Mouse (Mus musculus) gastrocnemius, postnatal 4 days (tissue): ENCODE data around the gene Txndc2. TPM values are rescaled to one million over a fixed set of nuclear protein-coding genes. Genes with fewer than 3 reads are reported as not detected.
"Not testable (repeated sequence)": the region's sequence is repeated elsewhere in the genome, so short reads cannot be mapped to it uniquely, and the experiment has no call there.

Experiments used
- DNase-seq, 2 experiments: peaks; one replicate each; pipeline ENCODE4 v3.0.0; 2021 to 2022; ENCODE audit warnings: low spot score in 2 of 2, mixed read lengths in 2 of 2
- total RNA-seq, 2 experiments: library from RNA; stranded (reverse); gene quantifications; 2 replicates each; pipeline ENCODE4 v1.2.3; 2021

Txndc2 gene
- total RNA-seq, 2 experiments from 2014 or later = 0.23 to 0.29 TPM

GRCm38 (mm10) chr17:65656731-65657130 is 14.8 kb upstream of the Txndc2 start:
- DNase-seq = no peak

GRCm38 (mm10) chr17:65656076-65656475 is 14.1 kb upstream of the Txndc2 start:
- no peak for DNase-seq

DNA sequence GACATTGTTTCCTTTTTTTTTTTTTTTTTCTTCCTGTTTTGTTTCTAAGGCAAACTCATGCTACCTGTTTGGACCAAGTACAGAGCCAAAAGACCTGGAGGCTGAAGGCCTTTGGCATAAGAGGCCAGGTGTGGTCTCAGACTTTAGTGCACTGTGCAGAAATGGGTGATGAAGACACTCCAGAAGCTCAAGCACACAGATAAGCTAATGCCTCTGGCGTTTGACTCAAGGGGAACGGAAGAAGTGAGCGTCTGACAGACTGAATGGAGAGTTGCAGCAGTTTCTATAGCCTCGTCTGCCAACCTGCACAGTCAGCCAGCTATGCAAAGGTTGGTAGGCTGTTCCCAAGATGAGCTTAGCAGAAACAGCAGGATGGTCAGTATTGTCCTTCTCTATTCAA is 13.6 kb upstream of the Txndc2 start:
- no peak for DNase-seq

DNA sequence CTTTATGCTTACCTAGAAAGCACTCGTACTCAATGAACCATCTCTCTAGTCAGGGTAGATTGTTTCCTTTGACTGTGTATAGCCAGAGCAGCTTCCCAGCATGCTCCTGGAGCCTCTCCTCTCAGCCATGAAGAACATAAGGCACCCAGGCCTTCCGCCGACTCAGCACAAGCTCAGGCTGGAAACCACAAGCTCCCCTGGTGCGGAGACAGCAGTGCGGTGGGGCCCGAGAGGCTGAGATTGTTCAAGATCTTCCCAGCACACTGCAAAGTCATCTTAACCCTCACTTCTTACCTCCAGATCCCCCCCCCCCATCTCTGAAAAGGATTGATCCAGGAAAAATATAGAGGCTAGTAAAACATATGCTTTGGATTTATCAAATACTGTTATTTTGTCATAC is 8.6 kb upstream of the Txndc2 start:
- no peak for DNase-seq

- DNase-seq = no peak
Observed at GRCm38 (mm10) chr17:65649175-65649493, 7.2 kb upstream of the Txndc2 start.

DNA sequence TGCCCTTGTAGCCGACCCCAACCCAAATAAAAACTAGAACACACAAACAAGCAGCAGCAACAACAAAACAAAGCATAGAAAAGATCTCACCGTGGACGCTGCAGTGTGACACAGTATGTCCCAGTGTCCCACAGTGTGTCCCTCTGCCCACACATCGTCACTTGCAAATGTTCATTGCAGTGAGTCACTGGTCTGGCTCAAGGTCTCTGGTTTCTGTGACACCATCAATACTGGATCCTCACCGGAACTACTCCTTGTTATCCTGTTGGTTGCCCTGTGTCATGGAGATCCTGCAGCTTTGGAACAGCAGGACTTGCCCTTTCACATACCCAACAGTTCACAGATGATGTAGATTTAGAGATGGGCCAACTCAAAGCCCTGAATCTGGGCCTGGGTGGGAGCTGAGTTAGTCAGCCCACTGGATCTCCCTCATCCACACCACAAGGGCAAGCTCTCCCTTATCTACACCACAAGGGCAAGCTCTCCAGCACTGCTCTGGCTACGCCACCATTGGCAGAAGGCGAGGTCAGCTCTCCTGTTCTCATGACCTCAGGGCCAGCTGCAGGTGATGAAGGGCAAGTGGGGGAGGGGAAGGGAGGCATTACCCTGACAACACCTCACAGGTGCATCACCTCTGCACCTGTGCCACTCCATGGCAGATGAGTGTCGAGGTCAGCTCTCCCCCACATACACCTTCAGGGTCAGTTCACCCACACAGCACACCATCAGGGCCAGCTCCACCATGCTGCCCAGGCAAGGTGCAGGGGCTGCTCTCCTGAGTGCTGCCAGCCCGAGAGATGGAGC is 6.6 kb upstream of the Txndc2 start:
- DNase-seq = no peak

GRCm38 (mm10) chr17:65647961-65648360 is 6.0 kb upstream of the Txndc2 start:
- no peak for DNase-seq

GRCm38 (mm10) chr17:65647226-65647625 is 5.3 kb upstream of the Txndc2 start:
- no peak for DNase-seq

GRCm38 (mm10) chr17:65643579-65643978 is 1.6 kb upstream of the Txndc2 start:
- no peak for DNase-seq

DNA sequence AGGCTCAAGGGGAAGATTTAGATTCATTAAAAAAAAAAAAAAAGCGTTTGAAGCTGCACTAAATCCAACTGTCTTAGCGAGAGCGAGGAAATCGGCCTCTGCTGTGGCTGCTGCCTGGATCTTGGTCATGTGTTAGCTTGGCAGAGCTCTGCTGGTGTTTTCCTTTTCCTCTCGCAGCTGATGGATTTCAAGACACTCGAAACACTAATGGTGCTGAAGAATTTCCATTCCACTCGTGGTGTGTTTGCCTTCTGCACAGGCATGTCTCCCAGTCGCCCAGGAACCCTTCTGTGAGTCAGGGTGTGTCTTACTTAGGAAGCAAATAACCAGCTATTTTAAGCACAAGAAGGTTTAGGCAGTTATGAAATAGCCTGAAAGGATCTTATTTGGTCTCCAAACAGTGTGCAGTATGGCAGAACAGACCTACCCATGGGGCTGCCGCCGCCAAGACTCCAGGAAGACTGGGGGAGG is 1.1 kb upstream of the Txndc2 start:
- DNase-seq = peak in 1 of 2 experiments; percentile 16

DNA sequence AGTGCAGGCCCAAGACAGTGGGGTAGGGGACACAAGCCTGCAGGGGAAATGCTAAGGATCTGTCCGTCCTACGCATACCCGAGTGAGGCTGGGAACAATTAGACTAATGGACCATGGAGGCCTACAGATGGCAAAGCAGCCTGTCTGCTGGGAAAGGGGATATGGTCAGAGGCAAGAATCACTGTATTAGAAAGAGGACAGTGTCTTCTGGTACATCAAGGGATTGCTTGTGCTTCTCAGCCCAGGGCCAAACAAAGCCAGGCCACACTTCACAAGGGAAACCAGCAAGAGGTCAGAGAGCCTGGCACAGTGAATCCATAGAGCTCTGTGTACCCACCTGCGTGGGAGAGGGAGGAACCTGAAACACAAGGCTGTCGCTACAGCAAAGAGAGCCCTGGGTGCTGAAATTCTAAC is 617 bp upstream of the Txndc2 start:
- no peak for DNase-seq

DNA sequence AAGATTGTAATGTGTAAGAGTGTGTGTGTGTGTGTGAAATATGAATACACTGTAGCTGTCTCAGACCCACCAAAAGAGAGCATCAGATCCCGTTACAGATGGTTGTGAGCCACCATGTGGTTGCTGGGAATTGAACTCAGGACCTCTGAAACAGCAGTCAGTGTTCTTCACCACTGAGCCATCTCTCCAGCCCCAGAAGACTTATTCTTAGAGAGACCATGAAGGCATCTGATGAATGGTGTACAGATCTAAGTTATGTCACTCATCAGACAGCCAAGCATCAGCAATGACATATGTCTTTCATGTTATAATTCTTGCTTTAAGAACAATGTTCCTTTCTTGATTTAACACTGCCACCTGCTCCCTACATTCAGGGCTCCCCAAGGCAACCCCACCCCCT is 2.8 kb downstream of the Txndc2 start:
- no peak for DNase-seq

DNA sequence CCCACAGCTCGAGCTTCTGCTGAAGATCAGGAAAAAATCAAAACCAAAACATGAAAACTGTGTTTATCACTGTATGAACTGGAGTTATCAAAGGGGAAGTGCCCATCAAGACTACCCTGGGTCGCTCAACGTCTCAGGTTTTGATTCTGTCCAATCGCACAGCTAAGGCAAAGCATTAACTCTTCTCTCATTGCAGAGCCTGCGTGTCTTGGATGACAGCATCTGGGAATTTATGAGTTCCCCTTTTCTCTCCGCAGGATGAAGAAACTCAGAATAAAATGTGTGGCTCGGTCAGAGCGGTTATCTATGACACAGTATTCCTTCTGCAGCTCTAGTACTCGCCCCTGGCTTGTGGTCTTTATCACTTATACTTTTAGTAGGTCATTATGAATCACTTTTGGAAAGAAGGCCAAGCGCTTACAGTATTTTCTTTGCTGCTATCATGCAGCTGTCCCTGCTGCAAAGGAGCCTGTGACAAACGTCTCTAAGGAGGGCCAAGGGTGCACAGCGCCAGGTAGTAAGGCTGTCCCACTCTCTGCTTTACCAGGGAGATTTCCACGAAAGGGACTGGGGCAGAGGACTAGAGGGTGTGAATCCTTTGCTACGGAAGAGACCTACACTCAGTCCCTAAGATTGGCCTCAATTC is 6.1 kb downstream of the Txndc2 start:
- no peak for DNase-seq

- no peak for DNase-seq
Observed at GRCm38 (mm10) chr17:65629943-65630342, 12.0 kb downstream of the Txndc2 start.

GRCm38 (mm10) chr17:65628823-65629532 is 13.0 kb downstream of the Txndc2 start:
- not testable (repeated sequence) for DNase-seq

DNA sequence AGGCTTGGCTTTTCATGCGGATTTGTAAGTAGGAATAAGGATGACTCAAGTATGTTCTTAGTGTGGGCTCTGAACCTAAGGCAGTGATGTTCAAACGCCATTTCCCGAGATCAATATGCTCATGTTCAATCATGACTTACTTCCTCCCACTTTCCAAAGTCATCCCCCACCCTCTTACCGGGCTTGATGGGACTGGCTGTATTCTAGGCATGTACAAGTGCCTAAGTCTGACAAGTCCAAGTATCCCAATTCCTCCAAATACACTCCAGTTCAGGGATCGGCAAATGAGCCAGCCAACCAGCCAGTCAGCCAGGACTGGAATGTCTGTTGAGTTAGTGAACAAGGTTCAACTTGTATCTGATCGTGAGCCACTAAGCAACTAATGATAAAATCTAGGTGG is 15.7 kb downstream of the Txndc2 start:
- DNase-seq = no peak

GRCm38 (mm10) chr17:65625563-65625962 is 16.4 kb downstream of the Txndc2 start:
- no peak for DNase-seq

- DNase-seq = no peak
Observed at GRCm38 (mm10) chr17:65623130-65623529, 18.8 kb downstream of the Txndc2 start.

GRCm38 (mm10) chr17:65618431-65618830 is 23.5 kb downstream of the Txndc2 start:
- no peak for DNase-seq

DNA sequence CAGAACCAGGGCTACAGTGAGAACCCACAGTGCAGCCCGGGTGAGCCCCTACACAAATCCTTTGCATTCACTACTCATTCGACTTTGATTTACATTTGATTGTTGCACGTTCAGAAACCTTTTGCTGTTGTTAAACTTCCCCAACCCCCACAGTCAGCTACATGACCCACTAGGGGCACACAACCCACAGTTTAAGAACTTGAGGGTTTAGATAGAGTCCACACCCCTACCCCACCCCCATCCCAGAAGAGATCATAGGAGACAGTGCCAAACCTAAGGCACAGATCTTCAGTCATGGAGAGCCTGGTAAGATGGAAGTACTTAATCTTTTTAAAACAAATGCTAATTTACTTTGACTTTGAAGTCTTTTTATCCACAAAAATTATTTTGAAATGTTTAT is 26.3 kb downstream of the Txndc2 start:
- DNase-seq = no peak

DNA sequence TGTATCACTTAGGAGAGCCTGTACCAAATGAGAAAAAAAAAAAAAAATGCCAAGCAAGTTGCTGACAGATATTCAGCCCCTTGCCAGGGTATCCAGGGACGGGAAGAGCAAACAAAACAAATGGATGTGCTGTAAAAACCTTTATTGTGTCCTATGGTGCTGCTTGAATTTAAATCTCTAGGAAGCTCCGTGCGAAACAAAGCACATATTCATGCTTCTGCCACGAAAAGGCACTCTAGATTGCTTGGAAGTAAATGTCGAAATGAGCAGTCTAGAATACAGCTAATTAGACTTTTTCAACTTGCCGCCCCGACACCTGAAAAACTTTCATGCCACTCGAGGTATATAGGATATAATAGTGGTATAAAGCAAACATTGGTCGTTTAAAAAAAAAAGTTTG is 27.5 kb downstream of the Txndc2 start:
- DNase-seq = no peak
